Mouse (Mus musculus): ENCODE results near the gene Cd72.

- TF ChIP-seq CTCF (IDR thresholded peaks at IDR 0.05; ENCODE audit: borderline replicate concordance, extremely low read depth, insufficient read depth, insufficient read length) (no peak), POLR2A (IDR thresholded peaks at IDR 0.05; ENCODE audit: borderline replicate concordance, extremely low read depth, insufficient read depth, insufficient read length, poor library complexity, severe bottlenecking) (no peak)
Observed at GRCm38 (mm10) chr4:43493846-43494240, 39.4 kb upstream of the Cd72 start.
